Mouse (Mus musculus): ENCODE measurements at regions not wholly inside any gene's neighbourhood (a gene's known extent, or its start where the extent isn't known, plus 50 kb on each side); places are given as distances from the start of the nearest gene placed in this dataset.

DNA sequence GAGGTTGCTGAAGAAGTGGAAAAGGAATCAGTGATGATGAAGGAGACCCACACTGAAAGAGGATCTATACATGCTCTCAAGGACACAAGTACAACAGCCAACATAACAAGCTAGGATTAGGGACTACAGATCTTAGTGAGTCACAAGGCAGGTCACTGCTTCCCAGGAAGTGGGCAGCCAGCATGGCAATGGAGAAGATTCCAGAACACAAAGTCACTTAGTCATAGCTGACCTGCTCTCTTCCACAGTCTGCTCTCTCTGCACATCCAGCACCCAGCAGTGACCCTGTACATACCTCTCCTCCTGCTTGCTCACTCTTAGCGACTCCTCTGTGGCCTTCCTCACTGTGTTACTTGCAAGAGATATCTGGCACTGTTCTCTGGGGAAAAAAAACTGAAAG lies 168.8 kb downstream of the Ccser2 start:
- TF ChIP-seq POLR2A (IDR thresholded peaks at IDR 0.05; ENCODE audit: extremely low read depth, insufficient read depth, low read length), result no peak
- no peak for TF ChIP-seq CTCF (IDR thresholded peaks at IDR 0.05; ENCODE audit: low read depth, low read length)

All from liver, adult 2 months (tissue).